Mouse (Mus musculus) midbrain, embryonic 15.5 days (tissue): ENCODE measurements around the gene Usp51. TPM values are rescaled to one million over a fixed set of nuclear protein-coding genes. Genes with fewer than 3 reads are reported as not detected.
"Not testable (repeated sequence)": the region's sequence is repeated elsewhere in the genome, so short reads cannot be mapped to it uniquely, and the experiment has no call there.

ENCODE experiments used
- ATAC-seq: fragments of 200-750 bp; cut with Nextera tagmentation; replicated peaks from 2 replicates; pipeline ENCODE4 v1.8.0; 2017; ENCODE audit warnings: moderate TSS enrichment
- H3K27ac ChIP-seq: fragments of 300-500 bp; sonication (generic); 2 replicates; pipeline ENCODE4 v1.5.1; 2015; ENCODE audit warnings: mild to moderate bottlenecking, inconsistent platforms
- H3K27me3 ChIP-seq: fragments of 300-500 bp; sonication (generic); replicated peaks from 2 replicates; pipeline ENCODE4 v1.6.1; 2015; ENCODE audit warnings: inconsistent platforms
- H3K36me3 ChIP-seq: fragments of 300-500 bp; sonication (generic); replicated peaks from 2 replicates; pipeline ENCODE4 v1.6.1; 2015; ENCODE audit warnings: inconsistent platforms
- H3K4me1 ChIP-seq: fragments of 300-500 bp; sonication (generic); 2 replicates; pipeline ENCODE4 v1.6.1; 2015; ENCODE audit warnings: inconsistent platforms
- H3K4me2 ChIP-seq: fragments of 300-500 bp; sonication (generic); 2 replicates; pipeline ENCODE4 v1.6.1; 2015; ENCODE audit warnings: inconsistent platforms, mild to moderate bottlenecking, moderate library complexity
- H3K4me3 ChIP-seq: fragments of 300-500 bp; sonication (generic); 2 replicates; pipeline ENCODE4 v1.5.1; 2015; ENCODE audit warnings: mild to moderate bottlenecking, inconsistent platforms
- H3K9ac ChIP-seq: fragments of 300-500 bp; sonication (generic); 2 replicates; pipeline ENCODE4 v1.6.1; 2015; ENCODE audit warnings: mild to moderate bottlenecking, inconsistent platforms
- H3K9me3 ChIP-seq: fragments of 300-500 bp; sonication (generic); 2 replicates; pipeline ENCODE4 v1.6.1; 2016; ENCODE audit warnings: inconsistent platforms
- WGBS: fragments of 180-500 bp; shearing (Covaris S2); methylation state at CpG from one replicate; pipeline ENCODE4 v1.1.7; 2015; ENCODE audit warnings: mixed read lengths; 5-methylcytosine and 5-hydroxymethylcytosine counted together
- polyA plus RNA-seq: library from polyadenylated mRNA; unstranded; fragments of >200 nt; fragmentation: Nextera tagmentation; extraction: Ambion mirVana; gene quantifications from 2 replicates; pipeline ENCODE4 v1.2.1, GENCODE M21; 2015

Usp51 gene
- polyA plus RNA-seq, 1 experiment from 2014 or later: 3.7 TPM

DNA sequence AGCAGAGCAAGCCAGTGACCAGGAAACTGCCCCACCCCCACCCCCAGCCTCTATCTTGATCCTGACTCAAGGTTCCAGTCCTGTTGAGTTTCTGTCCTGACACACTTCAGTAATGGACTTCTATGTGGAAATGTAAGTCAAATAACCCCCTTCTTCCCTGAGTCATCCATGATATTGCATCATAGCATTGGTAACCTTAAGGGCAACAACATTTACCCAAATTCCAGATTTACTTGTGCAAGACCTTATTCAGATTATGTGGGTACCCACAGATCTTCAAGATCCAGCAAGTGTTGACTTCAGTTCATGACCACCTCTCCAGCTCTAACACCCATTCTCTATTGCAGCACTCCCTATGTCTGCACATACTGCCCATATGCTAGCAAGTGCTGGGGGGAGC, 25.3 kb downstream of the Usp51 start:
- not testable (repeated sequence) for ATAC-seq, H3K4me1 ChIP-seq, H3K9ac ChIP-seq, H3K9me3 ChIP-seq, H3K4me3 ChIP-seq, H3K4me2 ChIP-seq, H3K27ac ChIP-seq, H3K36me3 ChIP-seq, H3K27me3 ChIP-seq

DNA sequence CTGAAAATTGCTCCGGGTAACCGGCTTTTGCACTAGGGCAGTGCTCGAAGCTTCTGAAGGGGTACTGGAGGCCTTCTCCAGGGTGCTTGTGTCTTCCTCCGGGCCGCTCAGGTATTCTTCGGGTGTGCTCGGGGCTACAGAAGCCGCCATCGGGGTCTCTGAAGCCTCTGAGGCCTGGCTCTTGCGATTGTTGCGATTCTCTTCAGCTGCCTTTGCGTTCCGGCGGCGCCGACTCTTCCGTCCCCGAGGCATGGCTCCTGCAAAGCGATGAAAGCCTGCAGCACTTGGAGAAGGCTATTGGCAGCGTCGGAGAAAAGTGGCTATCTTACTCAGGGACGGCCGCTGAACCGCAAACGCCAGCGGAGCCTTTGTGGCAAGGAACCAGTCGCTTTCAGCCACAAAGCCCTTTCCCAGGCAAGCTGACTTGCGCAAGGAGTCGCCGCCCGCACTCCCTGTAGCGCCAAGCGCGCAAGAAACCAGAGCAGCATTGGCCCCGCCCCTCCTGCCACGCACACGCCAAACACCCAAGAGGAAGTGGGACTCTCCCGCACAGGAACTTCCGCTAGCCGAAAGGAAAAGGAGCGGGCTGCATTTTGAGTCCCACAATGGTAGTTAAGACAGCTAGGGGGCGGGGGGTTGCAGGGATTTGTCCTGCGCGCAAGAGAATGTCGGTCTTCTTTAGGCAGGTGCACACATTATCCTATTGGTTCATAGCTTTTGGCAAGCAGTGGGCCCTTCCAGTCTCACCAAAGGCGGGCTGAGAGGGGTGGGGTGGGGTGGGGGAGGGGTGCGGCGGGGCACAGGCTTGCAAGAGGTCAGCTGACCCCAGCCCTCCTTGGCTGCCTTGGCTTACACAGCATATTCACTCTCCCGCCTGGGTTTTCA, 31.1 kb downstream of the Usp51 start, which contains the start of gene Mageh1:
Gene Mageh1, minus strand, starts transcription at position 489 of the 885 bp plus-strand sequence.
- Histone ChIP-seq H3K4me1 (no peaks in the 10 kb centered on the region), H3K9me3 (no peaks in the 10 kb centered on the region), H3K4me3 (peak within 1 kb of the TSS; percentile 49), H3K27ac (peak within 1 kb of the TSS; percentile 94), H3K9ac (peak within 1 kb of the TSS; percentile 61), H3K4me2 (peak within 1 kb of the TSS; percentile 52), H3K27me3 (no peaks in the 10 kb centered on the region), H3K36me3 (no peaks in the 10 kb centered on the region)
- WGBS: 25% methylated on average over 48 of the region's 49 CpGs
- peak; percentile 96 for ATAC-seq

DNA sequence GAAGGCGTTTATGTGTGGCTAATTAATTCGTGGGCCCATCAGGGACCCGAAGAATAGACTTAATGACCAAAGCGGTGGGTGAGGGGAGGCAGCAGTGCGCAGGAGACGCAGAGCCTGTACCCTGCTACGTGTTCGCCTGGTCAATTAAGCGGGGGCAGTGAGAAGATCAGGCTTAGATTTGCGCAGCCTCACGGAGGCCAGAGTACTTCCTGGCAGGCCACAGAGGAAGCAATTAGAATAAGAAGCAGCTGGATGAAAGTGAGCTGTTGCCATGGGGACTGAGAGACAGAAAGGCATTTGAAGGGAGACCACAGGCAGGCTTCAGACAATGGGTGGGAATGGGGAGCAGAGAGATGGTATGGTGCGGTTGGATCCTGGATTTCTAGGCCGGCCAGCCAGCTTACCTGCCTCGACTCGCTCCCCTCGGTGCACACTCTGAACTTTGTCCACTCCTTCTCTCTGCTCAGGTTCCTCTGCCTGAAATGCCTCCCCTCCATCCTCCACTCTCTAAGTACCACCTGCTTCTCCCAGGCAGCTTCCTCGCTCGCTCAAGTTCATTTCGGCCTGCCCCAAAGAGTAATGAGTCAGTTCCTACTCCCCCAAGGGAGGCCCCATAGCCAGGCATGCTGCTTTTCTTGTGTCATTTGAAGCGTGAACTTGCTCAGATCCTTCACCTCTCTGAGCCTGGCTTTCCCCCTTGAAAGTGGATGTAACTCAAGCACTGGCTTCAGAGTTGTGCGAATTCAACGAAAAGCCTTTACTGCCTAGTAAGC, 31.9 kb downstream of the Usp51 start:
- H3K9me3 ChIP-seq, H3K27me3 ChIP-seq, H3K4me1 ChIP-seq, H3K9ac ChIP-seq, H3K36me3 ChIP-seq: not testable (repeated sequence)
- WGBS: 17% methylated on average over 7 of the region's 22 CpGs
- Histone ChIP-seq H3K27ac (peak overlapping the region; percentile 94), H3K4me3 (peak overlapping the region; percentile 49), H3K4me2 (peak overlapping the region; percentile 52)
- ATAC-seq: peak; percentile 94

Other genes starting within 250 kb of the Usp51 start
- 102 and 121 TPM in 2 replicates for gene Shroom2, start 237.0 kb upstream of the Usp51 start, polyA plus RNA-seq
- gene Gpr143, start 224.5 kb upstream of the Usp51 start, polyA plus RNA-seq: 0.24 and 0.25 TPM in 2 replicates
- gene Mageh1, start 31.1 kb downstream of the Usp51 start, polyA plus RNA-seq: 136 and 146 TPM in 2 replicates
- 0.77 and 0.91 TPM in 2 replicates for gene Foxr2, start 112.3 kb downstream of the Usp51 start, polyA plus RNA-seq
- 9.1 and 10.1 TPM in 2 replicates for gene Rragb, start 133.5 kb downstream of the Usp51 start, polyA plus RNA-seq
- 5.1 and 6.4 TPM in 2 replicates for gene Klf8, start 231.0 kb downstream of the Usp51 start, polyA plus RNA-seq